Mouse (Mus musculus) bone marrow macrophage, adult 2 months (primary cell): ENCODE data around the gene 4930469K13Rik. TPM values are rescaled to one million over a fixed set of nuclear protein-coding genes. Genes with fewer than 3 reads are reported as not detected.

Experiments
- H3K27ac ChIP-seq: 2 replicates; pipeline ENCODE4 v1.5.1; 2012; ENCODE audit warnings: low read depth, low read length; ENCODE audit not compliant: insufficient read depth
- H3K4me1 ChIP-seq: 2 replicates; pipeline ENCODE4 v1.6.1; 2012; ENCODE audit warnings: low read length; ENCODE audit not compliant: control insufficient read depth, insufficient read depth
- H3K4me3 ChIP-seq: 2 replicates; pipeline ENCODE4 v1.5.1; 2012; ENCODE audit warnings: mild to moderate bottlenecking, low read length, moderate library complexity; ENCODE audit not compliant: insufficient read depth
- CTCF ChIP-seq: IDR thresholded peaks from 2 replicates; pipeline ENCODE4 v1.5.1; 2012; ENCODE audit warnings: low read depth, mild to moderate bottlenecking, low read length, moderate library complexity
- POLR2A ChIP-seq: IDR thresholded peaks from 2 replicates; pipeline ENCODE4 v1.6.1; 2012; ENCODE audit warnings: mild to moderate bottlenecking, low read depth, low read length, borderline replicate concordance
- polyA plus RNA-seq: library from polyadenylated mRNA; stranded (reverse); fragments of >200 nt; gene quantifications from 2 replicates; pipeline ENCODE4 v1.2.4, GENCODE M21; 2012; ENCODE audit not compliant: missing spikeins, insufficient read depth, insufficient read length

Gene 4930469K13Rik
- polyA plus RNA-seq, 1 experiment: not detected

GRCm38 (mm10) chr11:34116572-34117135, 18.3 kb upstream of the 4930469K13Rik start:
- Histone ChIP-seq H3K4me1 (no peaks in the 10 kb centered on the region), H3K4me3 (no peak overlapping the region), H3K27ac (no peak overlapping the region)
- no peak for TF ChIP-seq POLR2A
- TF ChIP-seq CTCF: no peak

GRCm38 (mm10) chr11:34113760-34114159, 15.4 kb upstream of the 4930469K13Rik start:
- TF ChIP-seq CTCF: no peak
- TF ChIP-seq POLR2A: no peak
- Histone ChIP-seq H3K4me1 (no peaks in the 10 kb centered on the region), H3K27ac (no peak overlapping the region), H3K4me3 (no peak overlapping the region)

- Histone ChIP-seq H3K27ac (no peak overlapping the region), H3K4me3 (no peak overlapping the region), H3K4me1 (no peaks in the 10 kb centered on the region)
- no peak for TF ChIP-seq POLR2A
- TF ChIP-seq CTCF: no peak
These were observed 14.5 kb upstream of the 4930469K13Rik start for GRCm38 (mm10) chr11:34112781-34113380.

GRCm38 (mm10) chr11:34111940-34112339, 13.6 kb upstream of the 4930469K13Rik start:
- Histone ChIP-seq H3K4me1 (no peaks in the 10 kb centered on the region), H3K27ac (no peak overlapping the region), H3K4me3 (no peak overlapping the region)
- TF ChIP-seq CTCF: no peak
- TF ChIP-seq POLR2A: no peak

GRCm38 (mm10) chr11:34109260-34109659, 10.9 kb upstream of the 4930469K13Rik start:
- Histone ChIP-seq H3K4me1 (no peaks in the 10 kb centered on the region), H3K4me3 (no peak overlapping the region), H3K27ac (no peak overlapping the region)
- TF ChIP-seq POLR2A (no peak), CTCF (no peak)

GRCm38 (mm10) chr11:34104919-34105318, 6.6 kb upstream of the 4930469K13Rik start:
- Histone ChIP-seq H3K4me3 (no peak overlapping the region), H3K27ac (no peak overlapping the region), H3K4me1 (no peaks in the 10 kb centered on the region)
- TF ChIP-seq CTCF: no peak
- TF ChIP-seq POLR2A: no peak

- Histone ChIP-seq H3K27ac (no peak overlapping the region), H3K4me3 (no peak overlapping the region), H3K4me1 (no peaks in the 10 kb centered on the region)
- TF ChIP-seq CTCF (no peak), POLR2A (no peak)
These were observed 3.5 kb upstream of the 4930469K13Rik start for GRCm38 (mm10) chr11:34101827-34102226.

- TF ChIP-seq CTCF: no peak
- TF ChIP-seq POLR2A: no peak
- H3K27ac ChIP-seq: no peak overlapping the region
These were observed 11.3 kb downstream of the 4930469K13Rik start for GRCm38 (mm10) chr11:34087064-34087463.

GRCm38 (mm10) chr11:34086164-34086751, 12.1 kb downstream of the 4930469K13Rik start:
- Histone ChIP-seq H3K27ac (no peak overlapping the region), H3K4me3 (no peak overlapping the region), H3K4me1 (no peaks in the 10 kb centered on the region)
- TF ChIP-seq POLR2A (no peak), CTCF (no peak)

More at GRCm38 (mm10) chr11:34087064-34087463, 11.3 kb downstream of the 4930469K13Rik start:
- H3K4me1 ChIP-seq: no peaks in the 10 kb centered on the region
- no peak overlapping the region for H3K4me3 ChIP-seq

- TF ChIP-seq POLR2A (no peak), CTCF (no peak)
- Histone ChIP-seq H3K4me3 (no peak overlapping the region), H3K27ac (no peak overlapping the region), H3K4me1 (peaks cover 7% of the 10 kb centered on the region)
These were observed 13.7 kb downstream of the 4930469K13Rik start for GRCm38 (mm10) chr11:34084639-34085038.
